Mouse (Mus musculus) effector memory CD4-positive, alpha-beta T cell, adult 5 months (primary cell): ENCODE data around the gene Gm45783. TPM values are rescaled to one million over a fixed set of nuclear protein-coding genes. Genes with fewer than 3 reads are reported as not detected.

Source experiments
- polyA plus RNA-seq: library from polyadenylated mRNA; unstranded; fragments of 100-300 nt; shearing (Covaris generic); gene quantifications from one replicate; pipeline ENCODE4 v1.2.1, GENCODE M21; 2017

The Gm45783 gene
- not detected for polyA plus RNA-seq

DNA sequence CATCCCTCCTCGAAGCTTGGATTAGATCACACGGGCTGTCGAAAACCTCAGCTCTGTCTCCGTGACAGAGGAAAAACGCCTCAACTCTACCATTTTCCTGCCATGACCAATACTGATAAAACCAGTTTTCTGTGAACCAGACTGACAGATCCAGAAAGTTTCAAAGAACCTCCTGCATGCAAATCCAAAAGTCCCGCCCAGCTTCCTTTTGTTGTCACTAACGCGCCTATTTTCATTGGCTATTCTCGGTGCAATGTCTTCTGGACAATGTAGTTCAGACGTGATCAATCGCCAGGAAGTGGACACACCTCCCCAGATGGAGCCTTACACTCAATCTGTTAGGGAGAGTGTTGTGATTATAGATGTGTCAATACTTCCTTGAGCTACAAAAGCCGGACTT lies at the start of gene Gm45783:
Gene Gm45783 (minus strand): TSS at position 143 of the 400 bp plus-strand sequence.

DNA sequence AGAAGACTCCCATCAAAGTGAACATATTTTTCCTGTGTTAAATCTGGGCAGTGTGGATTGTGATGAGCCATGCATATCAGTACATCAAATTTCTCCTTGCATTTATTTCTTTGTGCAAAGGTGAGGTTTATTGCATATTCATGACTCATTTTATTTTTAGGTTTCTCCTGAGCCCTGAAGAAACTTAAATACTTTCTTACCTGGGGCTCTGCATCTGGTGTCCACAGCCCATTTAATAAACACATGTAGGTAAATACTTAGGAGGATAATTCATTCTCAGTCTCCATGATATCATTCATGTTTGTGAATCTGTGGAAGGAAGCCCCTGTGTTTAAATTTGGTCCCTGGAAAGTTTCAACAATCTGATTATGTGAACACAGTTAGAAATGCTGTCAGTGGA lies 25.2 kb upstream of the Gm45783 start, which contains the start of gene Vmn2r31:
Gene Vmn2r31 (minus strand): TSS at position 101 of the 400 bp plus-strand sequence.

DNA sequence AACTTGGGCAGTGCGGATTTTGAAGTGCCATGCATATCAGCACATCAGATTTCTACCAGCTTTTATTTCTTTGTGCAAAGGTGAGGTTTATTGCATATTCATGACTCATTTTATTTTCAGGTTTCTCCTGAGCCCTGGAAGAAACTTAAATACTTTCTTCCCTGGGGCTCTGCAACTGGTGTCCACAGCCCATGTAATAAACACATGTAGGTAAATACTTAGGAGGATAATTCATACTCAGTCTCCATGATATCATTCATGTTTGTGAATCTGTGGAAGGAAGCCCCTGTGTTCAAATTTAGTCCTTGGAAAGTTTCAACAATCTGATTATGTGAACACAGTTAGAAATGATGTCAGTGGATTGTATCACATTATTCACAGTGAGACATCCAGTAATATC lies 36.9 kb downstream of the Gm45783 start, which contains the start of gene Vmn2r30:
Gene Vmn2r30 (minus strand): TSS at position 101 of the 400 bp plus-strand sequence.

Other genes starting within 250 kb of the Gm45783 start
- gene Zfp773, start 237.8 kb downstream of the Gm45783 start, polyA plus RNA-seq = 23.5 TPM
- gene Zfp418, start 203.2 kb downstream of the Gm45783 start, polyA plus RNA-seq = 1.8 TPM
- 2.5 TPM for gene Zfp772, start 164.6 kb downstream of the Gm45783 start, polyA plus RNA-seq
- 0.64 TPM for gene Vmn2r29, start 127.2 kb downstream of the Gm45783 start, polyA plus RNA-seq
- 2.5 TPM for gene Gm45844, start 96.3 kb downstream of the Gm45783 start, polyA plus RNA-seq
- 65.4 TPM for gene Clcn4, start 73.7 kb downstream of the Gm45783 start, polyA plus RNA-seq
- not detected for gene Vmn2r30, start 37.0 kb downstream of the Gm45783 start, polyA plus RNA-seq
- 0.11 TPM for gene Vmn2r31, start 25.1 kb upstream of the Gm45783 start, polyA plus RNA-seq
- gene Vmn2r32, start 105.4 kb upstream of the Gm45783 start, polyA plus RNA-seq = not detected
- not detected for gene Vmn2r33, start 192.2 kb upstream of the Gm45783 start, polyA plus RNA-seq